Mouse (Mus musculus): ENCODE results near the gene Lif.

Lif gene

GRCm38 (mm10) chr11:4298615-4299014, 41.3 kb downstream of the Lif start:
- no peak for DNase-seq (ENCODE audit: low spot score)

GRCm38 (mm10) chr11:4299191-4299590, 41.8 kb downstream of the Lif start:
- no peak for DNase-seq (ENCODE audit: low spot score)

DNA sequence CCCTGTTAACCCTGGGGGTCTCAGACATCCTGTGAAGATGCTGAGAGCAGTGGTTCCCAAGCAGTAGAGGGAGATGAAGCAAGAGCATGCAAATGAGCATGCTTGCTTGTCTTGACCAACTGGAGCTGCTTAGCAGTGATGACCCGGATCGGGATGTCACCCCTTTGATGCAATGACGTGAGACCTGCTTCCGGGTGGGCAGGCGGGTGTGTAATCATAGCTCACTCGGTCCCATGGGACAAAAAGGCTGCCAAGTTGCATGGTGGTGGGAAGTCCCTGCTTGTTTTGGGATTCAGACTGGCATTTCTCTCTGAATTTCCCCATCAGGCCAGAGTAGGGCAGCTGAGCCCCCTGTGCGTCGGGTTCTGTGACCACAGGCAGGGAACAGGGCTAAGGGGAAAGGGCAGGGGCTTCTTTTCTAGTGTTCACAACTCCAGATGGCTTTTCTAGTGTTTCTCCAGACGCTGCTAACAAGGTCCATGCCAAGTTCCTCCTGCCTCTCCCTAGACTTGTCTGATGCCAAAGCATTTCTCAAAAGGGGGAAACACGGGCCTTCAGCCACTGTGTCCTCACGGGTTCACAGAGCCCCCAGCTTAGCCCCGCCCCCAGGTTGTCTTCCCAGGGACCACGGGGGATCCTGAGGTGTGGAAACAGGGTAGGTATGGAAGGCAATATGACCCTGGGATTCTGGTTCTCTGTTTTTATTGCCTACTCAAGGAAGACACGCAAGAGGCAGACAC, 42.5 kb downstream of the Lif start:
- DNase-seq (ENCODE audit: low spot score), result no peak

GRCm38 (mm10) chr11:4300683-4301082, 43.3 kb downstream of the Lif start:
- DNase-seq (ENCODE audit: low spot score), result no peak

- DNase-seq (ENCODE audit: low spot score), result no peak
Observed at GRCm38 (mm10) chr11:4302363-4302913, 45.1 kb downstream of the Lif start.

DNA sequence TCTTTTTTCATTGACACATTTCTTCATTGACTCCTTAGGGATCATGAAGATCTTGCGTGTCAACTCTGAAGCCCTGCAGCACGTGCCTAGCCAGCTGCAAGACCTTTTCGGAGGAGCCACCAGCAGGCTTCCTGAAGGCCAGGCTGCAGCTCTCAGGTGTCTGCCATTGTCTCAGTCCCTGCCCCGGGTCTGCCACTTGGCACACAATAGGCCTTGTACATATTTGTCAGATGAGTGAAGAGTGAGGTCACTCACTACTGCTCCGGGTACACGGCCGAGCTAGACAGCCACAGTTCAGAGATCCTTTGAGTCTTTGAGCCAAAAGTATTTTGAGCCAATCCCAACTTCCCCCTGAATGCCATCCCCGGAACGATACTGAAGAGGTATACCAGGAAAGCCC, 45.7 kb downstream of the Lif start:
- no peak for DNase-seq (ENCODE audit: low spot score)

DNA sequence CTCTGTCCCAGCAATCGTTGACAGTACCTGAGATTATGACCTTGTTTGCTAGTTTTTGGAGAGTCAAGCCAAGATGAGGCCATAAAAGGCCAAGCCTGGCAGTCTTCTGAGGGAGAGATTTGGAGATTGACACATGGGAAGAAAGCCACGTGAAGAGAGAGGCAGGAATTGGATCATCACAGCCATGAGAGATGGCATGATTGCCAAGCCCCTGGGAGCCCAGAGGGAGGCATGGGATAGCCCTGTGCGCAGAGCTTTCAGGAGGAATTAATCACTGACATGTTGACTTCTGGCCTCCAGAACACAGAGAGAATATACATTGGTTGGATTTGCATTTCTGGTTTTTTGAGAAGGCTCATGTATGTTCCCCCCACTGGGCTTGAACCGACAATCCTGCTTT, 46.8 kb downstream of the Lif start:
- no peak for DNase-seq (ENCODE audit: low spot score)

DNA sequence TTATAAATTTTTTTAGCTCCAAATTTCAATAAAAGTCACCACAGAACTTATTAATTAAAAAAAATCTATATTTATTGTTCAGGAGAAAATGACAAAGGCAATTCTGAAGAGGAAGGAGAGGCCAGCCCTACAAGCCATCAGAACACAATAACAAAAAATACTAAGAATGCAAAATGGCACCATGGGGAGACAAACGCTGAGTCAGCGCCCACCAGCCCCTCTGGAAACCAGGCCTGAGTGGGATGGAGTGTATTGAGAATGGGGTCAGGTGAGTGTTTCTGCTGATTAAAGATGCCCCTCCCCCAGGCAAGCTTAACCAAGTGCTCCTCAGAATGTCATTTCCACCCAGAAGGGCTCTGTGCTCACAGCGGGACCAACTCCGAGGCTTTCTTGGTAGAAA, 47.7 kb downstream of the Lif start:
- no peak for DNase-seq (ENCODE audit: low spot score)

DNA sequence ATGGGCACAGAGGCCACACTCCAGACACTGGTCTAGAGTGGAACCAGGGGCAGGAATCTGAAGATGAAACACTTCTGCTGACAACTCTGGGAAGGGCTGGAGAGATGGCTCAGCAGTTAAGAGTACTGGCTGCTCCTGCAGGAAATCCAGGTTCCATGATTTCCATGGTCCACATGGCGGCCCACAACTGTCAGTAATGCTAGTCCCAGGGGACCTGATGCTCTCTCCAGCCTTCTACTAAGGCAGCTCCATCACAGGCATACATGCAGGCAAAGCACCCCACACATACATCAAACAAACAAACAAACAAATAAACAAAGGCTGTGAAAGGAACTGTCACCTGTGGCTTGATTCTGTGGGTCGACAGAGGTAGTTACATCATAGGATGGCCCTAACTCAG, 48.7 kb downstream of the Lif start:
- DNase-seq (ENCODE audit: low spot score), result no peak

- DNase-seq (ENCODE audit: low spot score), result no peak
Observed at GRCm38 (mm10) chr11:4308060-4308513, 50.7 kb downstream of the Lif start.

DNA sequence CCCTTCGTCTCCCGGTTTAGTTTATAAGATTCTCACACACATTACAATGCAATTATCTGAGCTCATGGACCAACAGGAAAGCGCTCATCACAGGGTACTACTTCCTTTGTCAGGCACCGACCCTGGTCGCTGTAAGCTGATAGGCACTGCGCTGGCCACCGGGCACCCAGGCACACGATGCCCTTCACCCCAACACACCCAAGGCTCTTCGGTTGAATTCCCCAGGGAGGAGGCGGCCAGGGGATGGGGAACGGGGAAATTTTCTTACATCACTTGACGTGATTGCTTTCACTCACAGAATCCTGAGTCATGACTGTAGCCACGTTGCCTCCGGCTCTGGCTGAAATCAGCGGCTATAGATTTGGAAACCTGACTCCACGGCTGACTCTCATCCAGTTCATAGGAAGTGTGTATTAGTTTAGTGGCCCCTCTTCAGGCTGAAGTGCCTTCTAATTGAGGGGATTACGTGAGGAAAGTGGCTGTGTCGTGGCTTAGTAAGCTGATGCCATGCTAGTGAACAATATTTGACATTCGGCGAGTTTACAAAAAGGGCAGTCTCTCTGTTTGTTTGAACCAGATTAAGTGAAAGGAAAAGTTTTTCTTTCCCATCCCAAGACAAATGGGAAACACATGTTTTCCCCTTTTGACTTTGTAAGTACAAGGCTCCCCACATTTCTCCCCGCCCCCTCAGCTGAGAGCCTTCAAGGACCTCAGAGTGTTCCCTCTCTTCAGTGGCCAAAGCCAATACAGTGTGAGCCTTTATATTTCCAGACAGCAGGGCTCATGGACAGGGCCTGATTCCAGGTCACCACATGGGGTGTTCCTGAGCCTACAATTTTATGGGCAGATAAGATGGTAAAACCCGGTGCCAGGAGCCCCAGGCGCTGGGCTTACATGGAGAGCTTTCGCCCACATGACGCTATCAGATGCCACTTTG, 51.4 kb downstream of the Lif start:
- DNase-seq (ENCODE audit: low spot score), result no peak

GRCm38 (mm10) chr11:4309613-4310012, 52.3 kb downstream of the Lif start:
- no peak for DNase-seq (ENCODE audit: low spot score)

GRCm38 (mm10) chr11:4310324-4310723, 53.0 kb downstream of the Lif start:
- DNase-seq (ENCODE audit: low spot score), result no peak

GRCm38 (mm10) chr11:4312180-4312579, 54.8 kb downstream of the Lif start:
- DNase-seq (ENCODE audit: low spot score), result no peak

- no peak for DNase-seq (ENCODE audit: low spot score)
Observed at GRCm38 (mm10) chr11:4317287-4317686, 59.9 kb downstream of the Lif start.

- DNase-seq (ENCODE audit: low spot score), result no peak
Observed at GRCm38 (mm10) chr11:4318011-4318410, 60.7 kb downstream of the Lif start.

GRCm38 (mm10) chr11:4319212-4319955, 62.0 kb downstream of the Lif start:
- DNase-seq (ENCODE audit: low spot score), result no peak

DNA sequence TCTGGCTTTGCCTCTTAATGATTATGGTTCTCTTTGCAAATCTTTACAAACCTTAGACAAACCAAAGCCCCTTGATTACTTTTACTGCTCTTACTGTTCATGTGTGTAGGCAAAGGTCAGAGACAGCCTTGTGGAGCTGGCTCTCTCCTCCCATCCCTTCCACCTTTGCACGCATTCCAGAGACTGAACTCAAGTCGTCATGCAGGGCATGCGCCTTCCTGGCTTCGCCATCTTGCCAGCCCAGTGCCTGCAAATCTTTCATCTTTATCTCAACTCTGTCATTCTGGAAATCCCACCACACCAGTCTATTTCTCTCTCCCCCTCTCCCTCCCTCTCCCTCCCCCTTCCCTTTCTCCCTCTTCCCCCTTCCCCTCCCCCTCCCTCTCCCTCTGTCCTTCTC, 63.5 kb downstream of the Lif start:
- no peak for DNase-seq (ENCODE audit: low spot score)

Measured in urinary bladder, postnatal 25 days (tissue).